Mouse (Mus musculus): ENCODE data around the gene Gm4847. TPM values are rescaled to one million over a fixed set of nuclear protein-coding genes. Genes with fewer than 3 reads are reported as not detected.

The Gm4847 gene
- not detected in 2 replicates for polyA plus RNA-seq (2015; fragmentation: Nextera tagmentation; extraction: Ambion mirVana)

GRCm38 (mm10) chr1:166647593-166647992, at the start of gene Gm4847:
Gene Gm4847 (minus strand): TSS chr1:166647693.
- no peaks in the 10 kb centered on the region for H3K27me3 ChIP-seq (ENCODE audit: insufficient read depth, low read length)
- H3K9me3 ChIP-seq (ENCODE audit: low read length): peaks cover 3% of the 10 kb centered on the region; the same call in 1 of the 2 replicates
- no peak within 1 kb of the TSS for H3K4me3 ChIP-seq (ENCODE audit: low read depth, low read length)
- ATAC-seq (no peak), DNase-seq (no peak)
- H3K36me3 ChIP-seq (replicated peaks; ENCODE audit: insufficient read depth, low read length): no peaks in the 10 kb centered on the region
- WGBS (ENCODE audit: insufficient replicate concordance): 70% methylated on average over 2 of the region's 2 CpGs
- no peak within 1 kb of the TSS for H3K4me2 ChIP-seq (ENCODE audit: low read depth, low read length)
- H3K4me1 ChIP-seq (ENCODE audit: insufficient read depth): no peaks in the 10 kb centered on the region
- no peak within 1 kb of the TSS for H3K9ac ChIP-seq (replicated peaks)
- H3K27ac ChIP-seq (ENCODE audit: low read depth): no peak within 1 kb of the TSS
- TF ChIP-seq EP300 (IDR thresholded peaks at IDR 0.05; ENCODE audit: low read depth) (no peak), CTCF (IDR thresholded peaks at IDR 0.05; ENCODE audit: low read depth) (no peak)

GRCm38 (mm10) chr1:166681745-166682144, 34.3 kb upstream of the Gm4847 start, which contains the start of gene Fmo9:
Gene Fmo9 (minus strand): TSS chr1:166681845.
- no peak within 1 kb of the TSS for H3K4me2 ChIP-seq (ENCODE audit: low read depth, low read length)
- H3K27ac ChIP-seq (ENCODE audit: low read depth): no peak within 1 kb of the TSS
- H3K27me3 ChIP-seq (ENCODE audit: insufficient read depth, low read length): no peaks in the 10 kb centered on the region
- no peak within 1 kb of the TSS for H3K4me3 ChIP-seq (ENCODE audit: low read depth, low read length)
- ATAC-seq: no peak
- H3K9me3 ChIP-seq (ENCODE audit: low read length): no peaks in the 10 kb centered on the region
- no peak within 1 kb of the TSS for H3K9ac ChIP-seq (replicated peaks)
- WGBS (ENCODE audit: insufficient replicate concordance): 67% methylated on average over 1 of the region's 1 CpGs
- no peaks in the 10 kb centered on the region for H3K4me1 ChIP-seq (ENCODE audit: insufficient read depth)
- TF ChIP-seq CTCF (IDR thresholded peaks at IDR 0.05; ENCODE audit: low read depth) (no peak), EP300 (IDR thresholded peaks at IDR 0.05; ENCODE audit: low read depth) (no peak)
- no peaks in the 10 kb centered on the region for H3K36me3 ChIP-seq (replicated peaks; ENCODE audit: insufficient read depth, low read length)
- no peak for DNase-seq

GRCm38 (mm10) chr1:166669264-166669663, 21.8 kb upstream of the Gm4847 start:
- no peak for DNase-seq
- no peaks in the 10 kb centered on the region for H3K4me1 ChIP-seq (ENCODE audit: insufficient read depth)
- TF ChIP-seq EP300 (IDR thresholded peaks at IDR 0.05; ENCODE audit: low read depth) (no peak), CTCF (IDR thresholded peaks at IDR 0.05; ENCODE audit: low read depth) (no peak)
- H3K4me2 ChIP-seq (ENCODE audit: low read depth, low read length): no peak overlapping the region
- WGBS (ENCODE audit: insufficient replicate concordance): 71% methylated on average over 5 of the region's 5 CpGs
- H3K9ac ChIP-seq (replicated peaks): no peak overlapping the region
- no peaks in the 10 kb centered on the region for H3K36me3 ChIP-seq (replicated peaks; ENCODE audit: insufficient read depth, low read length)
- H3K4me3 ChIP-seq (ENCODE audit: low read depth, low read length): no peak overlapping the region
- no peaks in the 10 kb centered on the region for H3K27me3 ChIP-seq (ENCODE audit: insufficient read depth, low read length)
- no peak for ATAC-seq
- no peaks in the 10 kb centered on the region for H3K9me3 ChIP-seq (ENCODE audit: low read length)
- H3K27ac ChIP-seq (ENCODE audit: low read depth): no peak overlapping the region

- no peak overlapping the region for H3K9ac ChIP-seq (replicated peaks)
- H3K9me3 ChIP-seq (ENCODE audit: low read length): no peaks in the 10 kb centered on the region
- no peaks in the 10 kb centered on the region for H3K36me3 ChIP-seq (replicated peaks; ENCODE audit: insufficient read depth, low read length)
- H3K4me2 ChIP-seq (ENCODE audit: low read depth, low read length): no peak overlapping the region
- H3K4me3 ChIP-seq (ENCODE audit: low read depth, low read length): no peak overlapping the region
- H3K27me3 ChIP-seq (ENCODE audit: insufficient read depth, low read length): no peaks in the 10 kb centered on the region
- H3K4me1 ChIP-seq (ENCODE audit: insufficient read depth): no peaks in the 10 kb centered on the region
- TF ChIP-seq CTCF (IDR thresholded peaks at IDR 0.05; ENCODE audit: low read depth) (no peak), EP300 (IDR thresholded peaks at IDR 0.05; ENCODE audit: low read depth) (no peak)
- H3K27ac ChIP-seq (ENCODE audit: low read depth): no peak overlapping the region
- WGBS (ENCODE audit: insufficient replicate concordance): 74% methylated on average over 8 of the region's 8 CpGs
- no peak for DNase-seq
- no peak for ATAC-seq
These were observed 13.3 kb upstream of the Gm4847 start for GRCm38 (mm10) chr1:166660800-166661199.

Small RNA genes lying within 50 kb of the gene (microRNA-seq; reads per million reads assigned to microRNA genes)
- not detected for gene Gm22992

Other genes starting within 250 kb of the Gm4847 start
- 0.45 and 0.72 TPM in 2 replicates for gene Pogk, start 237.8 kb downstream of the Gm4847 start, polyA plus RNA-seq (2015; fragmentation: Nextera tagmentation; extraction: Ambion mirVana)
- gene Gm4846, start 150.1 kb downstream of the Gm4847 start, polyA plus RNA-seq (2015; fragmentation: Nextera tagmentation; extraction: Ambion mirVana): not detected in 2 replicates
- gene Fmo9, start 34.2 kb upstream of the Gm4847 start, polyA plus RNA-seq (2015; fragmentation: Nextera tagmentation; extraction: Ambion mirVana): not detected in 2 replicates

Measured in liver, postnatal 0 days (tissue).